Mouse (Mus musculus): ENCODE results near the gene Cmbl.

Gene Cmbl

DNA sequence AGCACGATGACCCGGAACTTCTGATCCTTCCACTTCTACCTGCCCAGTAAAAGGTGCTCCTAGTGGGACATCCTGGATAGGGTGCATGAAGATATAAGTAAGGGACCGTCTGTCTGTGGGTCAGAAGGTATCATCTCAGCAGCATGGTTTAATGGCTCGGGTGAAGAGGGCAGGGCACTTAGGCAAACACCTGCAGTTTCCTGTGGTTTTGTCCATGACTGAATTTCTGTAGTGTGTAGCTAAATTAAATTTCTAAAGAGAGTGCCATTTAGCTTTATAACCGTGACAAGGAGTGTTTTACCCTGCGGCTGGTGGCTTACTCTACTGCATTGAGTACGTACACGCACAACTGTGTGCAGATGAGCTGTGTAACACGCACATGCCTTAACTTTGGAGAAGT lies 52.1 kb downstream of the Cmbl start:
- in situ Hi-C loops (cut with MseI, MboI): no loop called here

DNA sequence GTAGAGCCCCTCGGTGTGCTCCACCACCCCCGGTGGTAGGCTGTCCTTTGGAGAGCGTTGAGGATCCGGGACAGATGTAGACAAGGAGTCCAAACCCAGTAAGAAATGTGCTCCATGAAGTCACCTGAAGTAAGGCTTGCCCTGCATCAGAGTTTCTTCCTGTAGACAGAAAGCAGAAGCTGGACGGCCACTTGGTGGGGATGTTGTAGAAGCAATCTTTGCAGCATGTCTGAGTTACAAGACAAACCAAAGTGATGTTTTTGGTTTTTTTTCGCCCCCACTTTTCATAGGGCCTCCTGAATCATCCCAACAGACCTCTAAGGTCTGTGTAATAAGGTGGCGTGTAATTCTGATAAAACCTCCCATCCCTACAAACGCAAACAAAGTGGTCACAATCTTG lies 54.3 kb downstream of the Cmbl start:
- in situ Hi-C loops (cut with MseI, MboI): no loop called here

DNA sequence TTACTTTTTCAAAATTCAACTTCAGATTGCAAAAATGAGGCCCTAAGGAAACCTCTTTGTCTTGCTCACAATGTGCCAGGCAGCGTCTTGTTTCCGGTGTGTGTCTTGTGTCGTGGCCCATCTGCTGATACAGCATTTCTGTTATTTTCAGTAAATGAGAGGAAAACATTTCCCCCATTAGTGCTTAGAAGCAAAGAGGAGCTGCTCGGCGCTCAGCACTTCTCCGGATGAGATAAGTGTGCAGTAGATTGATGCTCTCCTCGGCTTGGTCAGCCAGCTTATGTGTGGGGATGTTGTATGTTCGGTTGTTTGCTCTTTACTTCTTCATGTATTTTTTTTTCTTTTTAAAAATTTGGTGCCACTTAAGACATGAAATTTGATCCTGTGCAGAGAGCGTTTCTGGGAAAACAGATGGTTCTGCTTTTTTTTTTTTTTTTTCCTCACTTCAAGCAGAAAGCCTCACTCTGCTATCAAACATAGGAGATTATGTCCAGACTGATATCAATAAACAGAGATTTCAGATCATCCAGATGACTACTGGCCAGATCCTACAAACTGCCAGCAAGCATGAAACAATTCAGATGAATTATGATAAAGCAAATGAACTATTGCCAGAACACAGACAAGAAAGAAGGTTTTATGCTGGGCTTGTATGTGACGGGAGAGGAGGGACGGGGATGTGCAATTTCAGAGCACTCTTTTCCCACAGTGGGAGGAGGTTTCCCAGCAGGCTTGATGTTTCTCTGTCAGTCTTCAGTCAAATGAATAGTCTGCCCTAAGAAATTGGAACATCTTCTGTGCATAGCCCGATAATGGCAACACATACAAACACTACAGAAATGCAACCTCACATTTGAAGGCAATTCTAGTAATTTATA lies 62.3 kb downstream of the Cmbl start:
- in situ Hi-C loops (cut with MseI, MboI): no loop called here

DNA sequence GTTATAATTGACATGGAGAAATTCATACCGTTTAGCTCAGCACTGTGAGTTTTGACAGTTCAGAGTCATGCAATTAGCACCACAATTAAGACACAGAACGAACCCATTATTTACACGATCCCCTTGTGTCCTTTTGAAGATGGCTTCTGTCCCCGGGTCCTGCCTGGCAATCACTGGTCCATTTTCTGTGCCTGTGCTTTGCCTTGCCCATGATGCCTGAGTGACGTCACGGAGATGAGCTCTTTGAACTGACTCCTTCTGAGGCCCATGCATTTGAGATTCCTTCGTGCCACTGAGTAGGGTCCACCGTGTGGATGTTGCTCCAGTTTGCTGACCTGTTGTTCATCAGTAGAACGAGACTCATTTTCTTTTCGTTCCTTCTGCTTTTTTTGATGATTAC lies 63.0 kb downstream of the Cmbl start:
- in situ Hi-C loops (cut with MseI, MboI): no loop called here

DNA sequence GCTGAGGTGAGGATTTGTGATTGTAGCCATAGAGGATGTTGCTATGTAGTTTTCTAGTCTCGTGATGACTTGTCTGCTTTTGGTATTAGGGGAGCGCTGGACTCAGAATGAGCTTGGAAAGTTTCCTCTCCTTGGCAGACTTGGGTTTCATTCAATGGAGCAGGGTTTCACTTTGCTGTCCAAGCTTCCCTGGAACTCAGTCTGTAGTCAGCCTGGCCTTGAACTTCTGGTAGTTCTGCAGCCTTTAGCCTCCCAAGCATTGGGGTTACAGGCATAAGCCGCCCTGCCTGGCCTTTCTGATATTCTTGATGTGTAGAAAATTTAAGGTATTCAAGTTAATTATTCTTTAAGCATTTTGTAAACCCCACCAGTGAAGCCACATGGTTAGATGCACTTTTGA lies 64.4 kb downstream of the Cmbl start:
- in situ Hi-C loops (cut with MseI, MboI): no loop called here

DNA sequence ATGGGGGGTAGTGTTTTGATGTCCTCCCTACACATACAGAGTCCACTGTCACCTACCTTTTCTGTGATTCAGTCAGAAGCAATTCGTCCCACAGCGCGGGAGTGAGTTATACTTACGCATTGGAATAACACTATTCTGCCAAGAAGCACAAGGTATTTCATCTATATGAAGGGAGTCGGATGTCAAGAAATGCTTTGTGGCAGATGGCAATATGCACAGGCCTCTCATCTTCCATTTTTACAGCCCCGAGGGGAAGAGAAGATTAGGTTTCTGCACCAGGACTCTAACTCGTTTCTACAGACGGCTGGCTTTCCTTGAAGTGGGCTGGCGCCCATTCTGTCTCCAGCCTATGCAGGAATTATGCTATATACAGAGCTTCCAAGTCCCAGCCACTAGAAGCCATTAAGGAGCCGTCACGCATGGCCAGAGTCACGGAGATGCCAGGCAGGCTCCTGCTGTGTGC lies 66.2 kb downstream of the Cmbl start:
- in situ Hi-C loops (cut with MseI, MboI): no loop called here

DNA sequence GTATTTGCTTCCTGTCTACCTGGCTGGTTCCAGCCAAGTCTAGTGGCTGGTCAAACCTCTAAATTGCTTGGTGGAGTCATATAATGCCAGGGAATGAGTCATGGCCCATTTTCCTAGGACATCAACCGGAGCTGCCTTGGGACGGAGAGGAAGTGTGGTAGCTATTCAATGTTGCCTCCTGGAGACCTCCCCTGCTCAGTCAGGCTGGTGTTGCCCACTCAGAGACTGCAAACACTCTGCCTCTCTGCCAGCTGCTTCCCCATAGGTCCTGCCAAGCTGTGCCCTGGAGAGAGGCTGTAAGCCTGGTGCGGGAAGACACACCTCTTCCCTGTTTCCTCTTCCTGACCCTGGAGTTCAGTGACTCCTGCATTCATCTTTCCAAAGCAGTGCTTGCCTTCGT lies 67.3 kb downstream of the Cmbl start:
- in situ Hi-C loops (cut with MseI, MboI): no loop called here

DNA sequence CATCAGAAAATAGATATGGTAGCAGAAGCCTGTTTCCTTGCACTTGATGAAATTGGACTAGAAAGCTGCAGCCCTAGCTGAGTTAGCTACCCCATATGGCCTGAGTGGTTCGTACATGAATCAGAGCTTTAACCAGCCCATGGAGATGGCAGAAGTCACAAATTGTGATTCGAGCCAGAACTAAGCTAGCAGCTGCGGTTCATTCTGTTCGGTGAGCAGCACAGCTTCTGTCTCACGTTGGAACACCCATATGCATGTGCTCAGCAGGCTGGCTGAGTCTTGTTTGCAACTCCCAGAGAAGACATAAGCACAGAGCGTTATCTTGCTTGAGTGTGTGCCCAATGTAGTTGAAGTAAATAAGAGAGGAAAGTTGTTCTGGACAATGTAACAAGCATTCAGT lies 69.4 kb downstream of the Cmbl start:
- in situ Hi-C loops (cut with MseI, MboI): no loop called here

DNA sequence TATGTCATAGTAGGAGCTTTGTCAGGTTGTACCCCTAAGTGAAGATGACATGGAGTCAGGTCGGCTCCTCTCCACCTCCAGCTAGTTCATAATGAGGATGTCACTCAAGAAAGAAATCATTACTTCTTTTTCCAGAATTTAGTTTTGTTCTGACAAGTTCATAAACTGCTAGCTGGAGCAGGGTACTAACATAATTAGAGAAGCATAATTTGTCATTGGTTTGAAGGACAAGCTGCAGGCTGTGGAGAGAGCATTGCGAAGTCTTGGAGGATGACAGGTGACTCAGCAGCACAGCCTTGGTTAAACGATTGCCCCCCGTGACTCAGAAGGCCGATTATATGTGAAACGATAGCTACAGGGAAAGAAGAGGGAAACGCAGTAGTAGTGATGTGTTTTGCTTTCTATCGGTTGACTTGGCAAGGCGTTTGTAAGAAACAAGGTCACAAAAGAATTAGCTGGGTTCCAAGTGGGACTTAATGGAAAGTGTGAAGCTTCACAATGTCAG lies 71.0 kb downstream of the Cmbl start:
- in situ Hi-C loops (cut with MseI, MboI): no loop called here
